Mouse (Mus musculus): ENCODE data around the gene Pla2g1b. TPM values are rescaled to one million over a fixed set of nuclear protein-coding genes. Genes with fewer than 3 reads are reported as not detected.
"Not testable (repeated sequence)": the region's sequence is repeated elsewhere in the genome, so short reads cannot be mapped to it uniquely, and the experiment has no call there.

Pla2g1b gene
- polyA plus RNA-seq, 1 experiment from 2014 or later: not detected

- ATAC-seq (ENCODE audit: low FRiP score, low read depth): no peak; the same call in 1 of the 2 replicates
- peak overlapping the region; percentile 81 for H3K4me2 ChIP-seq (replicated peaks)
- peaks cover 60% of the 10 kb centered on the region for H3K36me3 ChIP-seq
- H3K4me1 ChIP-seq: peaks cover 89% of the 10 kb centered on the region
- H3K9me3 ChIP-seq: no peaks in the 10 kb centered on the region
- peak overlapping the region; percentile 67 for H3K9ac ChIP-seq
- H3K4me3 ChIP-seq: peak overlapping the region; percentile 35
- H3K27ac ChIP-seq: peak overlapping the region; percentile 99
- 6% methylated on average over 8 of the region's 8 CpGs for WGBS
- no peaks in the 10 kb centered on the region for H3K27me3 ChIP-seq (replicated peaks)
Measured at GRCm38 (mm10) chr5:115435755-115436379, 30.2 kb upstream of the Pla2g1b start.

DNA sequence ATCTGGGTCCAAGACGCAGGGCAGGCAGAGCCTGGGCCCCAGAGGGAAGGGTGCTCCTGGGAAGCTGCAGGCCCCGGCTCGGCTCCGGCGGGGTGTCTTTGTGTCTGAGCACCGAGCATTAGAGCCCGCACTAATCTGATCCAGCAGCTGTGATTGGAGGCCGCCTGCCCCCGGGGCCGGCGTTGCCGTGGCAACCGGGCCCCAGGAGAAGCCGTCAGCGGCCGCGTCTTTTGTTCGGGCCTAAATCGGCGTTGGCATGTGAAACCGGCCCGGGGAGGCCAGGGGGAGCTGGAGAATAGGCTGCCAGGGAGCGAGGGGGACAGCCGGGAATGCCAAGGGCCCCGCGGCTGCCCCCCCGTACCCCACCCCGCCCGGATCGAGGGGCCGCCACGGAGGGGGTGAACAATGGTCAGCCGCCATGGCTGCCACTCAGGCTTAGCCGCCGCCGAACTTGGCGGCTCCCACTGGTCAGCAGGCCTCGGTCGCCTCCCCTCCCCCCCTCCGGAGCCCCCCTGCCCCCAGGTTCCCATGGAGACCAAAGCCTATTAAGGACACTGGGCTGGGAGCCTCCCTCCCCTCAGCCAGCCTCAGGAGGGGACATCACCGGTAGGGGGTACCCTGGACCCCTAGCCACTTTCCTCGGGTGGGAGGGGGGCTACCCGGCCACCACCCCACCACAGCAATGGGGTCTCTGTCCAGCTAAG lies 29.5 kb upstream of the Pla2g1b start:
- Histone ChIP-seq H3K4me3 (peak overlapping the region; percentile 35), H3K27me3 (replicated peaks) (no peaks in the 10 kb centered on the region), H3K4me2 (replicated peaks) (peak overlapping the region; percentile 81), H3K9me3 (no peaks in the 10 kb centered on the region), H3K27ac (peak overlapping the region; percentile 99), H3K36me3 (peaks cover 63% of the 10 kb centered on the region), H3K9ac (peak overlapping the region; percentile 67), H3K4me1 (peaks cover 90% of the 10 kb centered on the region)
- ATAC-seq (ENCODE audit: low FRiP score, low read depth): peak; percentile 82
- under 1% methylated on average over 37 of the region's 43 CpGs for WGBS

DNA sequence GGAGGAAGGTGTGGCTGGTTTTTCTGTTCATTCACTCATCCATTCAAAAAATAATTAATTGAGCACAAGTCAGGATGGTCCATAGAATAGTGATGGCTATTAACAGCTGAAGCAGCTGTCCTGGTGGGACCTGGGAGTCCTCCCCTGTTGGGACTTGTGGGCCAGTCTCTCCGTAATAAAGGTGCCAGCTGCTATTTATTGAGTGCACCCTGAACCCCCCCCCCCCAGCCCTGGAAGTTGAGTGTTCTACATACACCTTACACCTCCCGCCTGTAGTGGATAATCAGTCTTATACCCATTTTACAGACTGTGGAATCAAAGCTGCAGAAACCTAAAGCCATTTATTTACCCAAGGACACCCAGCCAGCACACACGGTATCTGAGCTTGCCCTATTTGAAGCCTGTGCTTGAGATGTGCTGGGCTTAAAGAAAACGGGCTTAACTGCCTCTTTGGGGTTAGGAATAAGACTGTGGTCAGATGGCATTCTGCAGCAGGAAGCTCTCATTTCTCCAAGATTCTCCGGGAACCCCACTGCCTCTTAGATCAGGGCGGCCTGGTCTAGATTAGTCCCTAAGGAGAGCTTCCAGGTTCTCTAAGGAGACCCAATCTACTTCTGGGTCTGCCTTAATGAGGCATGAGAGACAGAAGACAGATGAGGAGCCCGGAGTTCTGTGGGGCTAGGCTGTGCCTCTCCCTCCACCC lies 28.7 kb upstream of the Pla2g1b start:
- Histone ChIP-seq H3K4me2 (replicated peaks) (peak overlapping the region; percentile 81), H3K9ac (peak overlapping the region; percentile 56; the same call in 1 of the 2 replicates), H3K36me3 (peaks cover 70% of the 10 kb centered on the region), H3K4me3 (peak overlapping the region; percentile 16; the same call in 1 of the 2 replicates), H3K27me3 (replicated peaks) (no peaks in the 10 kb centered on the region), H3K9me3 (no peaks in the 10 kb centered on the region), H3K27ac (peak overlapping the region; percentile 99), H3K4me1 (peaks cover 82% of the 10 kb centered on the region)
- peak; percentile 27 for ATAC-seq (ENCODE audit: low FRiP score, low read depth)
- WGBS: 27% methylated on average over 7 of the region's 7 CpGs

DNA sequence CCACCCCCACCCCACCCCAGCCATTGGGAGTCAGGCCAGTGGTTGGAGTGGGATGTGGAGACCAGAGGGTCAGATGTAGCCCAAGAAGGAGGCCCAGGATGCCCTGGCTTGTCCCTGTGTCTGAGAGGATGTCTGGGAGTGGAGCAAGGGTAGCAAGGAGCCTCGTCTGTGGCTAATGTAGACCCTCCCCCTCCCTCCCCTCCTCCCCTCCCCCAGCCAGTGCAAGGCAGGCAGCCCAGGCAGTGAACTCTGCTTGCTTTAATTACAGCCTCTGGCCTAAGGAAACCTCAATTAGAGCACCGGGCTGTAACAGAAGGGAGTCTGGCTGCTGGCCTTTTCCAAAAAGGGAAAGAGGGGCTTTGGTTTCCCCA lies 28.1 kb upstream of the Pla2g1b start:
- peak overlapping the region; percentile 56 for H3K9ac ChIP-seq
- H3K4me1 ChIP-seq: peaks cover 77% of the 10 kb centered on the region
- no peaks in the 10 kb centered on the region for H3K27me3 ChIP-seq (replicated peaks)
- 0% methylated on average over 2 of the region's 2 CpGs for WGBS
- H3K4me3 ChIP-seq: peak overlapping the region; percentile 16; the same call in 1 of the 2 replicates
- peak overlapping the region; percentile 81 for H3K4me2 ChIP-seq (replicated peaks)
- H3K9me3 ChIP-seq: no peaks in the 10 kb centered on the region
- ATAC-seq (ENCODE audit: low FRiP score, low read depth): no peak
- H3K36me3 ChIP-seq: peaks cover 70% of the 10 kb centered on the region
- peak overlapping the region; percentile 99 for H3K27ac ChIP-seq

- H3K4me1 ChIP-seq: peaks cover 69% of the 10 kb centered on the region
- peak overlapping the region; percentile 99 for H3K27ac ChIP-seq
- peak overlapping the region; percentile 81 for H3K4me2 ChIP-seq (replicated peaks)
- H3K4me3 ChIP-seq: peak overlapping the region; percentile 5; the same call in 1 of the 2 replicates
- no peaks in the 10 kb centered on the region for H3K27me3 ChIP-seq (replicated peaks)
- peaks cover 69% of the 10 kb centered on the region for H3K36me3 ChIP-seq
- no peaks in the 10 kb centered on the region for H3K9me3 ChIP-seq
- ATAC-seq (ENCODE audit: low FRiP score, low read depth): no peak
- peak overlapping the region; percentile 34; the same call in 1 of the 2 replicates for H3K9ac ChIP-seq
- 47% methylated on average over 7 of the region's 7 CpGs for WGBS
Measured at GRCm38 (mm10) chr5:115438667-115439066, 27.4 kb upstream of the Pla2g1b start.

- peaks cover 77% of the 10 kb centered on the region for H3K36me3 ChIP-seq
- 0 out of 2 replicates have a peak overlapping the region, but pooled peaks have one; percentile 10 for H3K27ac ChIP-seq
- no peak for ATAC-seq (ENCODE audit: low FRiP score, low read depth)
- no peaks in the 10 kb centered on the region for H3K27me3 ChIP-seq (replicated peaks)
- no peak overlapping the region for H3K4me2 ChIP-seq (replicated peaks)
- H3K9ac ChIP-seq: no peak overlapping the region
- peaks cover 43% of the 10 kb centered on the region for H3K4me1 ChIP-seq
- 40% methylated on average over 14 of the region's 14 CpGs for WGBS
- no peaks in the 10 kb centered on the region for H3K9me3 ChIP-seq
- no peak overlapping the region for H3K4me3 ChIP-seq
Measured at GRCm38 (mm10) chr5:115441205-115441849, 24.7 kb upstream of the Pla2g1b start.

GRCm38 (mm10) chr5:115442663-115443062 lies 23.4 kb upstream of the Pla2g1b start:
- H3K9me3 ChIP-seq; H3K27me3 ChIP-seq (replicated peaks); H3K9ac ChIP-seq; H3K4me2 ChIP-seq (replicated peaks); H3K4me3 ChIP-seq; H3K27ac ChIP-seq; ATAC-seq (ENCODE audit: low FRiP score, low read depth): not testable (repeated sequence)
- WGBS: 79% methylated on average over 5 of the region's 5 CpGs
- peaks cover 31% of the 10 kb centered on the region for H3K4me1 ChIP-seq
- H3K36me3 ChIP-seq: peaks cover 90% of the 10 kb centered on the region

DNA sequence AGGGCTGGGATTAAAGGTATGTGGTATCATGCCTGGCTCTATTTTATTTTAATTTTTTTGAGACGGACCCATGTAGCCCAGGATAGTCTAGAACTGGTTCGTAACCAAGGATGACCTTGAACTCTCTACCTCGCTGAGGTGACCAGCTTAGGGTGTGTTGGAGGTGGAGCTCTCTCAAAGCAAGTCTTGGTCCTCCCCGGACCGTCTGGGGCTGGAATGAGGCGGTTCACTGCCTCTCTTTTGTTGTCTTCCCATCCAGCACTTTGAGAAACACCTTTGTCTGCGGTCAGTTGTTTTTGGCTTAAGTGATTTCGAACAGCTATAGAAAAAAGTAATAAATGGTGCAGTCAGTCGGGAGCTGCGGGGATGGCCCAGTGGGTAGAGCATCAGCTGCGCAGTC lies 21.9 kb upstream of the Pla2g1b start:
- H3K27ac ChIP-seq: no peak overlapping the region
- no peak overlapping the region for H3K9ac ChIP-seq
- H3K36me3 ChIP-seq: peaks cover 93% of the 10 kb centered on the region
- H3K4me1 ChIP-seq: peaks cover 16% of the 10 kb centered on the region
- H3K4me2 ChIP-seq (replicated peaks): no peak overlapping the region
- no peak overlapping the region for H3K4me3 ChIP-seq
- no peaks in the 10 kb centered on the region for H3K9me3 ChIP-seq
- 85% methylated on average over 11 of the region's 11 CpGs for WGBS
- no peaks in the 10 kb centered on the region for H3K27me3 ChIP-seq (replicated peaks)
- no peak for ATAC-seq (ENCODE audit: low FRiP score, low read depth)

GRCm38 (mm10) chr5:115447108-115447507 lies 19.0 kb upstream of the Pla2g1b start:
- WGBS: 87% methylated on average over 17 of the region's 17 CpGs
- Histone ChIP-seq H3K36me3 (peaks cover 99% of the 10 kb centered on the region), H3K27ac (no peak overlapping the region), H3K4me2 (replicated peaks) (no peak overlapping the region), H3K9me3 (no peaks in the 10 kb centered on the region), H3K9ac (no peak overlapping the region), H3K4me3 (no peak overlapping the region), H3K27me3 (replicated peaks) (no peaks in the 10 kb centered on the region), H3K4me1 (no peaks in the 10 kb centered on the region)
- no peak for ATAC-seq (ENCODE audit: low FRiP score, low read depth)

DNA sequence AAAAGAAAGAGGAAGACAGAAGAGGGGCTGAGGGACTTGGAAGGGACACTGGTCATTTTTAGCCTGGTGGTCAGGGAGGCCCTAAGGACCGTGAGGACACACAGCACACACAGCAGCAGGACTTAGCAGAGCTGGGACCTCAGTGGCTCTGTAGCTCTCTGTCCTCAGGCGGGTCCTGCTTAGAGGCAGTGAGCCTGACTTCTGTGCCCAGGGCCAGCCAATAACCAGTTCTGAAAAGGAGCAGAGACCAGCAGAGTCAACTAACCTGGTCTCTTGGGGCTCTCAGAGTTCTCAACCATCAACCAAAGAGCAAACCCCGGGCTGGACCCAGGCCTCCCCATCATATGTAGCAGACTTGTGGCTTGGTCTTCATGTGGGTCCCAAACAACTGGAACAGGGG lies 16.8 kb upstream of the Pla2g1b start:
- H3K27ac ChIP-seq: no peak overlapping the region
- no peaks in the 10 kb centered on the region for H3K4me1 ChIP-seq
- 86% methylated on average over 3 of the region's 3 CpGs for WGBS
- H3K27me3 ChIP-seq (replicated peaks): no peaks in the 10 kb centered on the region
- no peaks in the 10 kb centered on the region for H3K9me3 ChIP-seq
- H3K4me3 ChIP-seq: no peak overlapping the region
- no peak for ATAC-seq (ENCODE audit: low FRiP score, low read depth)
- H3K36me3 ChIP-seq: peaks cover 97% of the 10 kb centered on the region
- no peak overlapping the region for H3K9ac ChIP-seq
- H3K4me2 ChIP-seq (replicated peaks): no peak overlapping the region

GRCm38 (mm10) chr5:115450410-115451317 lies 15.4 kb upstream of the Pla2g1b start:
- no peak overlapping the region for H3K9ac ChIP-seq
- peaks cover 90% of the 10 kb centered on the region for H3K36me3 ChIP-seq
- WGBS: 92% methylated on average over 27 of the region's 27 CpGs
- no peak overlapping the region for H3K4me2 ChIP-seq (replicated peaks)
- no peak overlapping the region for H3K4me3 ChIP-seq
- ATAC-seq (ENCODE audit: low FRiP score, low read depth): peak; percentile 10; the same call in 1 of the 2 replicates
- no peaks in the 10 kb centered on the region for H3K9me3 ChIP-seq
- H3K27ac ChIP-seq: no peak overlapping the region
- no peaks in the 10 kb centered on the region for H3K4me1 ChIP-seq
- H3K27me3 ChIP-seq (replicated peaks): no peaks in the 10 kb centered on the region
